Mouse (Mus musculus): ENCODE results near the gene Matk.

Matk gene

DNA sequence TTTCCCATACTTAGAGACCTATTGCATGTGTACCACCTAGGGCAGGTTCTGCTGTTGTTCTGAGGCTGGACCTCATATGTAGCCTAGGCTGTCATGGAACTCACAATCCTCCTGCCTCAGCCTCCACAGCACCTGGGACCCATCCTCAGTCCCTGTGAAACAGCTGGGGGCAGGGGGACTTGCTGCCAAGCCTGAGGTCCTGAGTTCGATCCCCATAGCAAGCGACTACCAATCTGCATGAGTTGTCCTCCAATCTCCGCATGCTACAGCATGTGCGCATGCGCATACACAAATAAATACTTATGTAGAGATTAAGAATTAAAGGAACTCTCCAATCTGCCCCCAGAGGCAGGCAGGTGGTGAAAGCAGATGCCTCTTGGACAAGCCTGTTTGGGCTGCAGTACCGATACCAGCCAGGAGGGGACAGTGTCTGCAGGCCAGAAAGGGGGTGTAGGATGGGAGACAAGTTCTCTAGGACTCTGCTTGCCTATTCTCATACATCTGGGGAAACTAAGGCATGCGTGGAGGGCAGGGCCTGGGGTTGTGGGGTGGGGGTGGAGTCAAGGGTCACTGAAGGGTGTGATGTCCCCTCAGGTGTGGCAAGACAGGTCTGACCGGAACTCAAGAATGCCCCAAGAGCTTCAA lies 34.9 kb downstream of the Matk start:
- no peak for DNase-seq

- DNase-seq, result no peak
These were observed 35.9 kb downstream of the Matk start for GRCm38 (mm10) chr10:81288601-81289000.

GRCm38 (mm10) chr10:81289278-81289677 lies 36.5 kb downstream of the Matk start:
- DNase-seq, result no peak

GRCm38 (mm10) chr10:81289811-81290210 lies 37.1 kb downstream of the Matk start:
- DNase-seq, result no peak

- DNase-seq, result no peak
These were observed 38.1 kb downstream of the Matk start for GRCm38 (mm10) chr10:81290698-81291460.

- DNase-seq, result no peak
These were observed 38.9 kb downstream of the Matk start, which contains the start of gene Tjp3 for GRCm38 (mm10) chr10:81291511-81292104. TSS of gene Tjp3 (minus strand) at chr10:81291581.

GRCm38 (mm10) chr10:81292554-81293333 lies 40.0 kb downstream of the Matk start, which contains the start of gene Pip5k1c:
TSS of gene Pip5k1c (plus strand) at chr10:81292963.
- peak; percentile 100 for DNase-seq

DNA sequence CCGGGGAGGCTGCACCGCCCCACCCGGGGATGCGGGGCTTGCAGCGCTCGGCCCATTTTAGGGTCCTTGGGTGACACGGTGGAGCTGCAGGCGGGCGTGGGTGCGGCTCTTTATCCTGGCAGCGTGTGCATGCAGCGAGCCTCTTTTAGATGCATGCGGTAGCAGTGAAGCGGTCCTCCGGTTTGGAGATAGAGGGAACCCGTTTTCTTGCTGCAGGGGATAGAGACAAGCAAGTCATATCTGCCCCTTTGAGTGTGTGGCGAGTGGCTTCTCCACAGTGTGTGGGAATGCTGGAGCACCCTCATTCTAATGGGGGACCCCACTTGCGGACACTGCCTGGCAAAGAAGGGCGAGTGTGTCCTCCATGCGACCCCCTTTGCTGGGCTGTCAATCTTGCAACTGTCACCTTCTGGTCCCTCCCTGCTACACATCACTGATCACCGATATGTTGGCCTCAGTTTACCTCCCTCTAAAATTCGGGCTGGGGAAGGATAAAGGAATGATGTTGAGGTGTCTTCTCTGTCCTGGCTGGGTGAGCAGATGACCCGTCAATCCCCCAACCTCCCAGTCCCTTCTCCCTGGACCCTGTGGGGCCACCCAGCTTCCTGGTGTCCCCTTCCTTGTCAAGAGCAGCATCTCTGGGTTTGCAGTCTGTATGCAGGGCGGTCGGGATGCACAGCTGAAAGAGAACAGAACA lies 40.7 kb downstream of the Matk start:
- DNase-seq, result no peak

- peak; percentile 85 for DNase-seq
These were observed 41.7 kb downstream of the Matk start for GRCm38 (mm10) chr10:81294442-81294841.

GRCm38 (mm10) chr10:81295185-81295584 lies 42.5 kb downstream of the Matk start:
- DNase-seq, result no peak

GRCm38 (mm10) chr10:81297246-81297645 lies 44.5 kb downstream of the Matk start:
- DNase-seq, result no peak

- no peak for DNase-seq
These were observed 45.1 kb downstream of the Matk start for GRCm38 (mm10) chr10:81297845-81298244.

- DNase-seq, result no peak
These were observed 45.8 kb downstream of the Matk start for GRCm38 (mm10) chr10:81298369-81299100.

DNA sequence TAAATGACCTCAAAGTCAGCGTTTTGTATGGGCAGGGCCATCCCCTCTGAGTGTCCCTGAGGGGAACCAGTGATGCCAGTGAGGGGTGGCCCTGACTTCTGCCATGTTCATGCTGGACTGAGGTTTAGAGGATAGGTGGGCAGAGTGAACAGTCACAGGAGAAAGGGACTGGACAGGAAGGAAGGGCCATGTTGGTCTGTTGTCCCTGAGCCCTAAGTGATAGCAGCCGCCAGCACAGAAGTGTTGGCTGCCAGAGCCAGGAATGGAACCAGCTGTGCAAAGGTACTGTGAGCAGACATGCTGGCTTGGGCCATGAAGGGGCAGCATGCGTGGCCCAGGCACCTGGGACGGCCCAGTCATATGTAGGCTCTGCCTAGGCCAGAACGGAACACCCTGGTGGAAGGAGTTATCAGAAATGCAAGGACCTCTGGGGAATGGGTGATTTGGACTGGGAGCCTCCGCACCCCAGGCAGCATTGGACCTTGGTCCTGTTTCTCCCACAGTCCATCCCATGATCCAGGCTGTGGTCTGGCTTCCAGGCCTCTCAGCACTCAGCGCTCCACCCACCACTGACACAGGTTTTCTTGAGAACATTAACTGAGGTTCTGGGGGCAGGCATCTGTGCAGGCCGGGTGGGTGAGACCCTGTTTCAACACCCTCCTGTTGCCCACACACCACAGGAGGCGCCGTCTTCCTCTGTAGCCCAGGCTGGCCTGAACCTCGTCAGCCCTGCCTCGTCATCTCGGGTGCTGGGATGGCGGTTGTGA lies 47.0 kb downstream of the Matk start:
- no peak for DNase-seq

DNA sequence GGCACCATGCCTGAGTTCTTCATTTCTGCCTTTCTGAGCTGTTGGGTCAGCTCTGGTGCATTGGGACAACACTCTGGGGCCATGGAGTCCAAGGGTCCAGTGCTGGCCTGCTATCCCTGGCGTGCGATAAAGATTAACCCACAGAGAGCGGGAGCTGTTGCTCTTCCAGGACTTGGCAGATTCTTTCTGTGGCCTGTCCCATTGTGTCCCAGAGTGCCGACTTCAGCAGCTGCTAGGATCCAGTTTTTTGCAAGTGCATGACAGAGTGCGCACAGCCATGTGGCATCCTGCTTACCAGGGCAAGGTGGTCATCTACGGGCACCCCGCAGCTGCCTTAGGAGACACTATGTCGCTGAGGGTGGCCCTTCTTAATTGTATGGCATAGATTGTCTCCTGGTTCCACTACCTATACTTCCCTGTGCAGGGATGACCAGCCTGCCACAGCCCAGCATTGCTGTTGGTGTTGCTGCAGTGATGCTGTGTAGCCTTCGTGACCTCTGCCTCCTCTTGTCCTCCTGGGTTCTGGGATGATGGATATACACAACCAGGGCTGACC lies 47.7 kb downstream of the Matk start:
- DNase-seq, result no peak

GRCm38 (mm10) chr10:81301321-81301720 lies 48.6 kb downstream of the Matk start:
- peak; percentile 73 for DNase-seq

DNA sequence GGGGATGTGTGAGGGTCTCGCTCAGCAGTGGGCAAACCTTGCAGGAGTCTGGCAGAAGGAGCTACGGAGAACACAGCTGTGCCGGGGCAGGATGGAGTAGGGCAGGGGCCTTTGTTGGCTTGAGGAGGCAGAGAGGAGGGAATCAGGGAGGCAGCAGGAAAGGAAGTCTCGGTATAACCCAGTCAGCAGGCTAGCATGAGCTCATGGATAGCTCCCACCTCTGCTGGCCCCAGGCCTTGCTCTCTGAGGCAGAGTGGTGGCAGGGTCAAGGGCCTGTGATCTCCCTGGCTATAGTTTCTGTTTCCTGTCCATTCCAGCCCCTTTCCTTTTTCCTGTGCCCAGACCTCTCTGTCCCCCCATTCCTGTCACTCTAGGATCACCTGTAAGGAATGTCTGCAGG lies 49.6 kb downstream of the Matk start:
- no peak for DNase-seq

GRCm38 (mm10) chr10:81302781-81303218 lies 50.1 kb downstream of the Matk start:
- DNase-seq, result no peak

DNA sequence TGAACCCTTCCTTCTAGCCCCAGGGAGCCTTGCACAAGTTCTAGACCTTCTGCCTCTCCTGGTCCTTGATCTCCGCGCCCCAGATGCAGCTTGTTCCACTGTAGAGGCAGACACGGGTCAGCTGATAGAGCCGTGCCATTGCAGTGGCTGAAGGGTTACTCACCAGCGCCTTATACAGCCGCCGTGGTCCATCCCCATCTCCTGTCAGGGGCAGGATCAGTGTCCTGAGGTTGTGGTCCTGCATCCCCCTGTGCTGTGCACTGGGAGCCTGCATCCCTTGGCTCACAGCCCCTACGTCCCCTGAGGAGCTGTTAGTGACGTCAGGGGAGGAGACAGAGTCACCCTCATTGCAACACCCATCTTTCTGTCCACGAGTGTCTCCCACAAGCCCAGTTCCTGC lies 50.5 kb downstream of the Matk start:
- DNase-seq, result no peak

GRCm38 (mm10) chr10:81303761-81304160 lies 51.0 kb downstream of the Matk start:
- no peak for DNase-seq

All from cerebellum, adult 11 months (tissue).